Mouse (Mus musculus) forebrain, embryonic 10.5 days (tissue): ENCODE measurements around the gene Chka. TPM values are rescaled to one million over a fixed set of nuclear protein-coding genes. Genes with fewer than 3 reads are reported as not detected.

Experiments
- DNase-seq: peaks from one replicate; pipeline ENCODE4 v3.0.0-alpha.2; 2017; ENCODE audit warnings: low spot score; ENCODE audit errors: extremely low spot score
- H3K27ac ChIP-seq: fragments of 300-500 bp; sonication (generic); 2 replicates; pipeline ENCODE4 v1.5.1; 2016; ENCODE audit warnings: mild to moderate bottlenecking
- H3K27me3 ChIP-seq: fragments of 300-500 bp; sonication (generic); 2 replicates; pipeline ENCODE4 v1.6.1; 2016; ENCODE audit warnings: mild to moderate bottlenecking; ENCODE audit not compliant: poor library complexity, severe bottlenecking
- H3K36me3 ChIP-seq: fragments of 300-500 bp; sonication (generic); replicated peaks from 2 replicates; pipeline ENCODE4 v1.6.1; 2016; ENCODE audit warnings: mild to moderate bottlenecking, moderate library complexity
- H3K4me1 ChIP-seq: fragments of 300-500 bp; sonication (generic); 2 replicates; pipeline ENCODE4 v1.6.1; 2016
- H3K4me3 ChIP-seq: fragments of 300-500 bp; sonication (generic); 2 replicates; pipeline ENCODE4 v1.5.1; 2016; ENCODE audit warnings: mild to moderate bottlenecking, moderate library complexity
- H3K9me3 ChIP-seq: fragments of 300-500 bp; sonication (generic); 2 replicates; pipeline ENCODE4 v1.6.1; 2016; ENCODE audit warnings: mild to moderate bottlenecking, moderate library complexity
- WGBS: fragments of 180-500 bp; shearing (Covaris S2); methylation state at CpG from one replicate; pipeline ENCODE4 v1.1.7; 2016; 5-methylcytosine and 5-hydroxymethylcytosine counted together
- polyA plus RNA-seq: library from polyadenylated mRNA; unstranded; fragments of >200 nt; fragmentation: Nextera tagmentation; extraction: Ambion mirVana; gene quantifications from 2 replicates; pipeline ENCODE4 v1.2.1, GENCODE M21; 2016

Chka gene
- polyA plus RNA-seq, 1 experiment from 2014 or later, result 52.3 TPM

GRCm38 (mm10) chr19:3913692-3914091, 62.1 kb downstream of the Chka start:
- no peak for DNase-seq
- Histone ChIP-seq H3K4me3 (peak overlapping the region; percentile 62), H3K27me3 (no peaks in the 10 kb centered on the region), H3K4me1 (peaks cover 25% of the 10 kb centered on the region), H3K9me3 (no peaks in the 10 kb centered on the region), H3K36me3 (peaks cover 26% of the 10 kb centered on the region), H3K27ac (peak overlapping the region; percentile 89)
- WGBS, result 87% methylated on average over 8 of the region's 8 CpGs

- H3K27me3 ChIP-seq, result no peaks in the 10 kb centered on the region
- no peaks in the 10 kb centered on the region for H3K9me3 ChIP-seq
- no peak for DNase-seq
- H3K4me3 ChIP-seq, result no peak overlapping the region
- peaks cover 27% of the 10 kb centered on the region for H3K4me1 ChIP-seq
- WGBS, result 89% methylated on average over 5 of the region's 5 CpGs
- no peak overlapping the region for H3K27ac ChIP-seq
- H3K36me3 ChIP-seq, result peaks cover 17% of the 10 kb centered on the region
Measured at GRCm38 (mm10) chr19:3914535-3914934, 63.0 kb downstream of the Chka start.

- Histone ChIP-seq H3K27ac (no peak overlapping the region), H3K36me3 (no peaks in the 10 kb centered on the region), H3K9me3 (no peaks in the 10 kb centered on the region), H3K4me3 (no peak overlapping the region), H3K4me1 (peaks cover 21% of the 10 kb centered on the region), H3K27me3 (no peaks in the 10 kb centered on the region)
- 80% methylated on average over 11 of the region's 11 CpGs for WGBS
- no peak for DNase-seq
Measured at GRCm38 (mm10) chr19:3916727-3917126, 65.2 kb downstream of the Chka start.

- Histone ChIP-seq H3K27me3 (no peaks in the 10 kb centered on the region), H3K9me3 (no peaks in the 10 kb centered on the region), H3K4me1 (peaks cover 23% of the 10 kb centered on the region), H3K27ac (no peak overlapping the region), H3K4me3 (no peak overlapping the region), H3K36me3 (no peaks in the 10 kb centered on the region)
- no peak for DNase-seq
Measured at GRCm38 (mm10) chr19:3919928-3920327, 68.4 kb downstream of the Chka start.

GRCm38 (mm10) chr19:3922661-3923371, 71.2 kb downstream of the Chka start:
- DNase-seq, result no peak
- peaks cover 26% of the 10 kb centered on the region for H3K4me1 ChIP-seq
- WGBS, result 58% methylated on average over 10 of the region's 10 CpGs
- H3K9me3 ChIP-seq, result no peaks in the 10 kb centered on the region
- H3K27ac ChIP-seq, result peak overlapping the region; percentile 16; the same call in 1 of the 2 replicates
- no peak overlapping the region for H3K4me3 ChIP-seq
- no peaks in the 10 kb centered on the region for H3K36me3 ChIP-seq
- H3K27me3 ChIP-seq, result no peaks in the 10 kb centered on the region

- Histone ChIP-seq H3K36me3 (no peaks in the 10 kb centered on the region), H3K4me3 (no peak overlapping the region), H3K27me3 (no peaks in the 10 kb centered on the region), H3K9me3 (no peaks in the 10 kb centered on the region), H3K4me1 (peaks cover 23% of the 10 kb centered on the region), H3K27ac (peak overlapping the region; percentile 1; the same call in 1 of the 2 replicates)
- 65% methylated on average over 13 of the region's 13 CpGs for WGBS
- DNase-seq, result no peak
Measured at GRCm38 (mm10) chr19:3923586-3923985, 72.0 kb downstream of the Chka start.

GRCm38 (mm10) chr19:3924190-3924589, 72.6 kb downstream of the Chka start:
- WGBS, result 87% methylated on average over 8 of the region's 8 CpGs
- Histone ChIP-seq H3K4me1 (peaks cover 26% of the 10 kb centered on the region), H3K36me3 (no peaks in the 10 kb centered on the region), H3K27ac (no peak overlapping the region), H3K4me3 (no peak overlapping the region), H3K9me3 (no peaks in the 10 kb centered on the region), H3K27me3 (no peaks in the 10 kb centered on the region)
- no peak for DNase-seq

GRCm38 (mm10) chr19:3924868-3925267, 73.3 kb downstream of the Chka start:
- no peak for DNase-seq
- Histone ChIP-seq H3K27ac (no peak overlapping the region), H3K4me1 (peaks cover 31% of the 10 kb centered on the region), H3K4me3 (no peak overlapping the region), H3K27me3 (no peaks in the 10 kb centered on the region), H3K9me3 (no peaks in the 10 kb centered on the region), H3K36me3 (no peaks in the 10 kb centered on the region)
- 90% methylated on average over 7 of the region's 7 CpGs for WGBS

- no peaks in the 10 kb centered on the region for H3K9me3 ChIP-seq
- H3K27ac ChIP-seq, result no peak overlapping the region
- H3K4me3 ChIP-seq, result no peak overlapping the region
- DNase-seq, result no peak
- peaks cover 38% of the 10 kb centered on the region for H3K4me1 ChIP-seq
- H3K27me3 ChIP-seq, result no peaks in the 10 kb centered on the region
- H3K36me3 ChIP-seq, result no peaks in the 10 kb centered on the region
- 88% methylated on average over 6 of the region's 6 CpGs for WGBS
Measured at GRCm38 (mm10) chr19:3925859-3926258, 74.3 kb downstream of the Chka start.

GRCm38 (mm10) chr19:3926279-3926678, 74.7 kb downstream of the Chka start:
- H3K9me3 ChIP-seq, result no peaks in the 10 kb centered on the region
- no peak for DNase-seq
- peaks cover 38% of the 10 kb centered on the region for H3K4me1 ChIP-seq
- no peaks in the 10 kb centered on the region for H3K27me3 ChIP-seq
- no peaks in the 10 kb centered on the region for H3K36me3 ChIP-seq
- H3K4me3 ChIP-seq, result no peak overlapping the region
- 70% methylated on average over 3 of the region's 3 CpGs for WGBS
- no peak overlapping the region for H3K27ac ChIP-seq

GRCm38 (mm10) chr19:3926685-3927084, 75.1 kb downstream of the Chka start:
- no peaks in the 10 kb centered on the region for H3K27me3 ChIP-seq
- no peak overlapping the region for H3K27ac ChIP-seq
- DNase-seq, result no peak
- H3K4me1 ChIP-seq, result peaks cover 38% of the 10 kb centered on the region
- WGBS, result 64% methylated on average over 6 of the region's 6 CpGs
- no peak overlapping the region for H3K4me3 ChIP-seq
- no peaks in the 10 kb centered on the region for H3K9me3 ChIP-seq
- no peaks in the 10 kb centered on the region for H3K36me3 ChIP-seq

- Histone ChIP-seq H3K27me3 (no peaks in the 10 kb centered on the region), H3K27ac (no peak overlapping the region), H3K4me1 (peaks cover 33% of the 10 kb centered on the region), H3K9me3 (no peaks in the 10 kb centered on the region), H3K36me3 (no peaks in the 10 kb centered on the region), H3K4me3 (no peak overlapping the region)
- DNase-seq, result no peak
- WGBS, result 94% methylated on average over 4 of the region's 4 CpGs
Measured at GRCm38 (mm10) chr19:3927989-3928388, 76.4 kb downstream of the Chka start.

GRCm38 (mm10) chr19:3928779-3929178, 77.2 kb downstream of the Chka start:
- 0 out of 2 replicates have a peak, but pooled peaks cover 2% of the 10 kb centered on the region for H3K27me3 ChIP-seq
- no peaks in the 10 kb centered on the region for H3K36me3 ChIP-seq
- H3K4me1 ChIP-seq, result peaks cover 25% of the 10 kb centered on the region
- H3K4me3 ChIP-seq, result no peak overlapping the region
- no peaks in the 10 kb centered on the region for H3K9me3 ChIP-seq
- DNase-seq, result no peak
- 0 out of 2 replicates have a peak overlapping the region, but pooled peaks have one; percentile 57 for H3K27ac ChIP-seq
- 83% methylated on average over 4 of the region's 4 CpGs for WGBS
